Mouse (Mus musculus): ENCODE data around the gene Gm29582. TPM values are rescaled to one million over a fixed set of nuclear protein-coding genes. Genes with fewer than 3 reads are reported as not detected.
"Not testable (repeated sequence)": the region's sequence is repeated elsewhere in the genome, so short reads cannot be mapped to it uniquely, and the experiment has no call there.

Gm29582 gene
- not detected for polyA plus RNA-seq (2021)

DNA sequence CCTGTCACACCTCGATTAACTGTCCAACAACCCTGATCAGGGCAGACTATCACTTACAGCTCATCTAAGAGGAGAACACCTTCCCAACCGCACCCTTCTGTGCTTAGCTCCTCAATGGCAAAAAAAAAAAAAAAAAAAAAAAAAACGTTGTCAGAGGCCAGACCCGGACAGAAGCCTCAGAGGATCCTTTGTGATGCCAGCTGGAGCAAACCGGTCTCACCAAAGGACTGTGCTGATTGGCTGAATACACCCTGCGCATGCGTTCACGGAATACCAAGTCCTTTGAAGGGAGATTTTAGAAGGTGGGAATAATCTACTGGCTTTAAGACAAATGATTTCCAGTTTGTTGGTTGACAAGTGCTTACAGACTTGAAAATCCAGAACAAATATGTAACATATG is at the start of gene Gm29582:
Gm29582 (minus strand) TSS at position 101 of the 400 bp plus-strand sequence.
- DNase-seq (ENCODE audit: low read depth, low spot score); in situ Hi-C loops (cut with MboI; ENCODE audit: low pct_unique_long_range_greater_than_20kb); POLR2A ChIA-PET; CTCF ChIA-PET; ATAC-seq; H3K27me3 ChIP-seq: not testable (repeated sequence)
